Mouse (Mus musculus): ENCODE data around the gene Prc1.

DNA sequence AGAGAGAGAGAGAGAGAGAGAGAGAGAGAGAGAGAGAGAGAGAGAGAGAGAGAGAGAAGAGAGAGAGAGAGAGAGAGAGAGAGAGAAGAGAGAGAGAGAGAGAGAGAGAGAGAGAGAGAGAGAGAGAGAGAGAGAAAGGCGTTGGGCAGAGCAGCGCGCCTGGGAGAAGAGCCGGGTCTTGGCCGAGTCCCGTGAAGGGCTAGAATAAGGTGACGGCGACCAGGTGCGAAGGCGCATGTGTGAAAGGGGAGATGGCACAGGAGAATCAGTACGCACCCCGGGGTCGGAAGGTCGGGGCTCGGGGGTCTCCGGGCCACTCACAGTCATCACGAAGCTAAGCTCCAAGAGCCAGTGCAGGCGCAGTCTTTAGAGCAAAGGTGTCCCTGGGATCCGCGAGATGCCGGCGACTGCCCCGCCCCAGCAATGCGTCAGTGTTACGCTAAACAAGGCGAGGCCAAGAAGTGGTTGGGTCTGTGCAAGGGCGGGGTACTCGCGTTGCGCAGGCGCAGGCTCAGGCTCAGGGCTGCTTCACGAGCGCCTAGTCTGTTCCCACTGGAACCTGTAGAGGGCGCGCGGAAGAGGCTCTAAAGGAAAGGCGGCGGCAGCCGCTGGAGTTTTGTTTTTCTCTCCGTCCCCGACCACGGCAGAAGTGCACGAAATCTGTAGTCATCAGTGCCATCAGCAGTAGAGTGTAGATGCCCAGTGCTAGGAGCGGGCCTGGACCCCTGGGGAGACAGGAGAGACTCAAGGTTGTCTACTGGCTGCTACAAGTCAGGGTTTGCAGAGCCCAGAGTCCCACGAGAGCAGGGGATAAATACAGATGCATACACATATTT lies 45.8 kb downstream of the Prc1 start:
- TF ChIP-seq EP300 (IDR thresholded peaks at IDR 0.05) (no peak), CTCF (IDR thresholded peaks at IDR 0.05) (peak; percentile 88)
